Mouse (Mus musculus) ES-Bruce4 (cell line): ENCODE results near the gene Immp2l. TPM values are rescaled to one million over a fixed set of nuclear protein-coding genes. Genes with fewer than 3 reads are reported as not detected.

Experiments used
- H3K27ac ChIP-seq: 2 replicates; pipeline ENCODE4 v1.5.1; 2012; ENCODE audit warnings: low read length, inconsistent platforms; ENCODE audit not compliant: insufficient read depth
- H3K27me3 ChIP-seq: 2 replicates; pipeline ENCODE4 v1.6.1; 2012; ENCODE audit warnings: mild to moderate bottlenecking, low read length, inconsistent platforms; ENCODE audit not compliant: control insufficient read depth, poor library complexity, insufficient read depth, severe bottlenecking
- H3K36me3 ChIP-seq: 2 replicates; pipeline ENCODE4 v1.6.1; 2012; ENCODE audit warnings: inconsistent platforms, mild to moderate bottlenecking, low read length, moderate library complexity; ENCODE audit not compliant: control insufficient read depth, poor library complexity, insufficient read depth, severe bottlenecking
- H3K4me1 ChIP-seq: one replicate; pipeline ENCODE4 v1.8.1; 2011; ENCODE audit warnings: low read length; ENCODE audit not compliant: control insufficient read depth, insufficient read depth
- H3K4me3 ChIP-seq: 2 replicates; pipeline ENCODE4 v1.5.1; 2011; ENCODE audit warnings: low read depth, mild to moderate bottlenecking, low read length
- H3K9ac ChIP-seq: 2 replicates; pipeline ENCODE4 v1.6.1; 2012; ENCODE audit warnings: low read depth, mild to moderate bottlenecking, inconsistent platforms; ENCODE audit not compliant: poor library complexity, severe bottlenecking
- H3K9me3 ChIP-seq: replicated peaks from 2 replicates; pipeline ENCODE4 v1.6.1; 2012; ENCODE audit warnings: mild to moderate bottlenecking, low read length, inconsistent platforms; ENCODE audit not compliant: control insufficient read depth, poor library complexity, insufficient read depth, severe bottlenecking
- CTCF ChIP-seq: IDR thresholded peaks from one replicate; pipeline ENCODE4 v1.8.1; 2011; ENCODE audit warnings: low read depth, low read length
- EP300 ChIP-seq: IDR thresholded peaks from 2 replicates; pipeline ENCODE4 v1.6.1; 2011; ENCODE audit warnings: low read depth, low read length; ENCODE audit not compliant: insufficient read depth
- POLR2A ChIP-seq: IDR thresholded peaks from one replicate; pipeline ENCODE4 v1.8.1; 2011; ENCODE audit warnings: low read length; ENCODE audit not compliant: insufficient read depth
- polyA plus RNA-seq: library from polyadenylated mRNA; stranded (reverse); fragments of >200 nt; gene quantifications from 2 replicates; pipeline ENCODE4 v1.2.4, GENCODE M21; 2011; ENCODE audit warnings: low read depth; ENCODE audit not compliant: missing spikeins, insufficient read depth, insufficient read length

The Immp2l gene
- polyA plus RNA-seq, 1 experiment, result 15.5 TPM

GRCm38 (mm10) chr12:41494620-41495019 lies 470.7 kb downstream of the Immp2l start:
- TF ChIP-seq EP300 (0 out of 2 replicates have a peak, but pooled peaks have one; percentile 40), CTCF (peak; percentile 46), POLR2A (no peak)
- H3K27ac ChIP-seq, result no peak overlapping the region
- no peak overlapping the region for H3K4me3 ChIP-seq
- no peak overlapping the region for H3K9ac ChIP-seq
- no peaks in the 10 kb centered on the region for H3K9me3 ChIP-seq
- H3K27me3 ChIP-seq, result no peaks in the 10 kb centered on the region
- no peaks in the 10 kb centered on the region for H3K4me1 ChIP-seq
- H3K36me3 ChIP-seq, result no peaks in the 10 kb centered on the region

- H3K4me3 ChIP-seq, result no peak overlapping the region
- no peak overlapping the region for H3K9ac ChIP-seq
- H3K4me1 ChIP-seq, result no peaks in the 10 kb centered on the region
- no peaks in the 10 kb centered on the region for H3K36me3 ChIP-seq
- TF ChIP-seq EP300 (no peak), CTCF (no peak), POLR2A (no peak)
- H3K9me3 ChIP-seq, result no peaks in the 10 kb centered on the region
- no peaks in the 10 kb centered on the region for H3K27me3 ChIP-seq
- H3K27ac ChIP-seq, result no peak overlapping the region
These were observed 476.3 kb downstream of the Immp2l start for GRCm38 (mm10) chr12:41500049-41500820.

- Histone ChIP-seq H3K9ac (no peak overlapping the region), H3K4me3 (no peak overlapping the region), H3K36me3 (no peaks in the 10 kb centered on the region), H3K9me3 (no peaks in the 10 kb centered on the region; the same call in 1 of the 2 replicates), H3K4me1 (no peaks in the 10 kb centered on the region), H3K27ac (no peak overlapping the region), H3K27me3 (no peaks in the 10 kb centered on the region)
- TF ChIP-seq POLR2A (no peak), EP300 (no peak), CTCF (no peak)
These were observed 484.7 kb downstream of the Immp2l start for GRCm38 (mm10) chr12:41508610-41509009.

- Histone ChIP-seq H3K4me1 (no peaks in the 10 kb centered on the region), H3K9me3 (no peaks in the 10 kb centered on the region; the same call in 1 of the 2 replicates), H3K9ac (no peak overlapping the region), H3K27me3 (no peaks in the 10 kb centered on the region), H3K27ac (no peak overlapping the region), H3K4me3 (no peak overlapping the region), H3K36me3 (no peaks in the 10 kb centered on the region)
- TF ChIP-seq CTCF (no peak), POLR2A (no peak), EP300 (no peak)
These were observed 486.7 kb downstream of the Immp2l start for GRCm38 (mm10) chr12:41510588-41510987.

- no peaks in the 10 kb centered on the region for H3K9me3 ChIP-seq
- TF ChIP-seq POLR2A, result no peak
- no peak for TF ChIP-seq EP300
- no peak for TF ChIP-seq CTCF
- no peaks in the 10 kb centered on the region for H3K36me3 ChIP-seq
- no peaks in the 10 kb centered on the region for H3K4me1 ChIP-seq
- H3K9ac ChIP-seq, result no peak overlapping the region
- H3K4me3 ChIP-seq, result no peak overlapping the region
- no peaks in the 10 kb centered on the region for H3K27me3 ChIP-seq
- H3K27ac ChIP-seq, result no peak overlapping the region
These were observed 495.0 kb downstream of the Immp2l start for GRCm38 (mm10) chr12:41518897-41519296.

GRCm38 (mm10) chr12:41520326-41520725 lies 496.4 kb downstream of the Immp2l start:
- Histone ChIP-seq H3K27ac (no peak overlapping the region), H3K9me3 (no peaks in the 10 kb centered on the region), H3K4me1 (no peaks in the 10 kb centered on the region), H3K4me3 (no peak overlapping the region), H3K27me3 (no peaks in the 10 kb centered on the region), H3K36me3 (no peaks in the 10 kb centered on the region), H3K9ac (no peak overlapping the region)
- TF ChIP-seq CTCF (no peak), EP300 (no peak), POLR2A (no peak)
